Mouse (Mus musculus) telencephalon, adult 2 months (tissue): ENCODE measurements around the gene Nhlrc1.

Source experiments
- DNase-seq: peaks from one replicate; pipeline ENCODE4 v3.0.0-alpha.2; 2011; ENCODE audit warnings: low read depth, low spot score

The Nhlrc1 gene

DNA sequence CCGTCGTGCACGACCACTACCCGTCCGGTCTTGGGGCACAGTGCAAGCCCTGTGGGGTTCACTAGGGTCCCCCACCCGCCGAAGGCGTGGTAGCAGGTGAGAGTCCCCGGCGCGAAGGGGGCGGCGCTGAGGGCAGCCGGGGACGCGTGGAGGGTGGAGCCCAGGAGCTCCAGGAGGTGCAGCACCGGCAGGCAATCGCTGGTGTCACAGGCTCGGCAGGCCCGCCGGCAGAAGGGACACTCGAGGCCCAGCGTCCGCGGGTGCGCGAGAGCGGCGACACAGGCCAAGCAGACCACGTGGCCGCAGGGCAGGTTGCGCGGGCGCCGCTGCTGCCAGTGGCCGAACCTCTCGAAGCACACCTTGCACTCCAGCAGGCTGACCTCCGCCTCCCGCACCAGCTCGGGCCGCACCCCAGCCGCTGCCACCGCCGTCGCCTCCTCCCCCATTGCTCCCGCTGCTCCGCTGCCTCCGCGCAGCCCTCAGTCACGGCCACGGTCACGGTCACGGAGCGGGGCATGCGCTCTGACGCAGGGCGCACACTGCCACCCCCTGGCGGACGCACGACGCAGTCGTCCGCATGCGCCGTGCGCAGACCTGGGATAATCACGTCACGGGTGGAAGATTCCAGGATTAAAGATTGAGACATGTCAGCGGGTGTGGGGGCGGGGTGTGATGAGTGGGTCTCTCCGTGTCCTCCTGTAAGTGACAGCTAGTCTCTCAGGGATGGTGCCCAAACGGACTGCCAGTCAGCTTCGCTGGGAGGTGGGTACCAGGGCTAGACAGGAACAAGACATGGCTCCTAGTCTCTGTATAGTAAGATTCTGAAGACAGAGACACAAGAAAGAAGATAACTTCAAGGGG lies at the start of gene Nhlrc1:
Gene Nhlrc1 (minus strand): TSS at position 517 of the 861 bp plus-strand sequence.
- DNase-seq, result peak; percentile 53

DNA sequence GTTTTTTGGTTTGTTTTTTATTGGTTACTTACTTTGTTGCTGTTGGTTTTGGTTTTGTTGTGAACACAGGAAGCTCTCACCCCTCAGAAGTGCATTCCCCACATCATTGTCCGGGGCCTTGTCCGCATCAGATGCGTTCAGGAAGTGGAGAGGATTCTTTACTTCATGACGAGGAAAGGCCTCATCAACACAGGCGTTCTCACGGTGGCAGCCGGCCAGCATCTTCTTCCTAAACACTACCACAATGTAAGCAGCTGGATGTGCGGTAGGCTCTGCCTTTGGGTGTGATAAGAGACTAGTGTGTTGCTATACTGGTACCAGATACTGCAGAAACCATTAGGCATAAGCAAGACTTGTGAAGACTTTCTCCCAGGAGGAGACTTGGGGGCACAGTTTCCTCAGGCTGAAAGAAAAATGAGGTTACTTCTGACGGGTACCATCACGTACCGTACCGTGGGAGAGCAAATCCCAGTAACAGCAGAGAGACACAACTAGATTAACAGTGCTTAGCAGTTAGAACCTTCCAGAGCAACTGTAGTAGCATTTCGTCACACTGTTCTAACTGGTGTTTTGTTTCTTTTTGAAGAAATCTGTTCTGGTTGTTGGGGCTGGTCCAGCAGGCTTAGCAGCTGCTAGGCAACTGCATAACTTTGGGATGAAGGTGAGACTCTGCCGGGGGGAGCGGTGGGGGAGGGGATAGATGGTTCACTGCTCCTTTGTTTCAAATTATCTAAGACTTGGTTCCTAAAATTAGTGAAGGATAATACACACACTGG lies 49.5 kb upstream of the Nhlrc1 start:
- DNase-seq, result no peak

GRCm38 (mm10) chr13:47062756-47063155 lies 48.1 kb upstream of the Nhlrc1 start:
- DNase-seq, result no peak

- no peak for DNase-seq
These were observed 42.1 kb upstream of the Nhlrc1 start for GRCm38 (mm10) chr13:47056781-47057180.

DNA sequence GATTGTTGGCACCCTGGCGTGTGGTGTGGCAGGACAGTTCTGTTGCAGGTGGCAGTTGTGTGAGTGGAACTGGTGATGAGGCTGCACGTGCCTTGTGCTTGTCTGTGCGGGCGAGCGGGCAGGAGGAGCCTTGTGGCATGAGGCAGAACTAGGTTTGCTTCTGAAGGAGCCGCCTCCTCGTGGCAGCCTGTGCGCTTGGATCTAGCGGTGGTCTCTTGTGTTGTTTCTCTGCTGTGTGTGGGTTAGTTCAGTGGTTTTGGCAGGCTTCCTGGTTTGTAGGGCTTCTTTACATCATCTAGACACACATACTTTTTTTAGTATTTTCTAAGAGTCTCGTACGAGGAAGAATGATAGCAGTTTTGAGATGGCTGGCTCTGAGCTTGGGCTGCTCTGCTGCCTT lies 41.5 kb upstream of the Nhlrc1 start:
- DNase-seq, result peak; percentile 86

DNA sequence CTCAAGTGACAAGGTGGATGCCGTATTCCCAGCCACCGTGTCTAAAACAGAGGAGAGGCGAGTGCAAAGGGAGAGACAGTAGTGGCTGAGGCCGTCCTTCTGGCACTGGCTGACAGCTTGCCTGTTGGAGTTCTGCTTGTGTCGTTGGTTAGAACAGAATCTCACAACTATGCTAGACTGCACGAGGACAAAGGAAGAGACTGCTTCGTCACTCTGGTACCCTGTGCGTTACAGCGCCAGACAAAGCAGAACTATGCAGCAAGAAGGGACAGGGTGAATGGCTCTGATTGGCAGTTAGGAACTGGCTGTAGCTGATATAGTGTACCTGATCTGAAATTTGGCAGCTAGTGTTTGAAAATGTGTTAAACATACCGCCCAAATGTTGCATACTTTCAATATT lies 39.3 kb upstream of the Nhlrc1 start:
- DNase-seq, result no peak

GRCm38 (mm10) chr13:47050009-47050408 lies 35.4 kb upstream of the Nhlrc1 start:
- DNase-seq, result no peak

DNA sequence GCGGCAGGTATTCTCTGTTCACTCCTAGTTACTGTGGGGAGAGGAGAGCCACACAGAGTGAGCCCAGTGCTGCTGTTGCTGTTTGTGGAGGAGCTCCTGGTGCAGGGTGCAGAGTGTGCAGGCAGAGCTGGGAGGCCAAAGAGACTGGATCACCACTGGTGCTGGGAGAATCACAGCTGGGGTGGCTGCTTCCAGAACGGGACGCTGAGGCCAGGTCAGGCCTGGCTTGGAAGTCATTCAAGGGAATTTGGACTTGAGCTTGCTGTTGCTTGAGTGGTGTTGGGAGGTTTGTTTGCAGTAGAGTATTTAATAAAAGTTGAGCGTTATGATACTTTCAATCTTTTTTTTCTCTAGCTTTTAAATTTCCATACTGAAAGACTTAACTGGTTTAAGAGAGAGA lies 33.3 kb upstream of the Nhlrc1 start:
- no peak for DNase-seq

- no peak for DNase-seq
These were observed 29.9 kb upstream of the Nhlrc1 start, which contains the start of gene Tpmt for GRCm38 (mm10) chr13:47044617-47044947. TSS of gene Tpmt (minus strand) at chr13:47044737.

GRCm38 (mm10) chr13:47043833-47044616 lies 29.4 kb upstream of the Nhlrc1 start:
- no peak for DNase-seq

DNA sequence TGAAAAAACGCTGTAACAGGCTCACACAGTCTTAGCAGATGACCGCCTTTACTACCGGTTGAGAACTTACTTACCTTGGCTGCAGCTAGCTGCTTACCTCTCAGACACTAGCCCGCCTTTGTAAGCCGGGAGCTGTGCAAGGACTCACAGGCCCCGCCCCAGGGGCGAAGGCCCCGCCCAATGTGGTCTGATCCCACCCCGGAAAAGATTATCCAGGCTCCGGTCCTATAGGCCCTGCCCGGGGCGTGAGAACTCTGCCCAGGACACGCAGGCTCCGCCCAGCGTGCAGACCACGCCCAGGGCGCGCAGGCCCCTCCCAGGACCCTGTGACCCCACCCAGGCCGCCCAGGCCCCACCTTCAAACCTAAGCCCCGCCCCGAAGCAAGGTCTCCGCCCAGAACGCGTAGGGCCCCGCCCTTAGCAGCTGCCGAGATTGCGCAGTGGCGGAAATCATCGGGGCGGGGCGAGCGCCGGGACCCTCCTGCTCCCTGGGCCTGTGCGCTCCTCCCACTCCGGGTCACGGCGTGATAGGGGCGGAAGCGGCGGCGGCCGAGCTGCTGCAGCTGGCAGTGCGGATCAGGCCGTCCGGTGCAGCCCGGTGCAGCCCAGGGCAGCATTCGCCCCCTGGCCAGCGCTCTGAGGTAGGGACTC lies 28.5 kb upstream of the Nhlrc1 start, which contains the start of gene Kdm1b:
Gene Kdm1b (plus strand): TSS at position 470 of the 651 bp plus-strand sequence.
- DNase-seq, result peak; percentile 94

GRCm38 (mm10) chr13:47042024-47042633 lies 27.5 kb upstream of the Nhlrc1 start:
- DNase-seq, result no peak

- no peak for DNase-seq
These were observed 25.4 kb upstream of the Nhlrc1 start for GRCm38 (mm10) chr13:47040061-47040460.

DNA sequence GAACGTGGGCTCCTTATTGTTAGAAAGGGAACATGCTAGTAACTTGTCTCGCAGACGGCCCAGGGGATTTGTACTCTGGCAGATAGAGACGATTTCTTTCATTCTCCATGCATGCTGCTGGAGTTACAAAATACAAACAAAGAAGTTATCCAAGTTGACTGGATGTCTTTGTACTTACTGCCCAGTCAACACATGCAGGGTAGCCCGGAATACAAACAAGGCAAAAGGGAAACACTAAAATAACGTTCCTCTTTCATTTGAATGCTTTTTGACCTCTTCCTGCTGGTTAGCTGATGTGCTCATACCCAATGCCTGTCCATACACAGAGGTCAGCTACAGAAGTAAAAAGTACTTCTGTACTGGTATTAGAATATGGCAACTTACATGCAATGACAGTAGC lies 23.3 kb upstream of the Nhlrc1 start:
- no peak for DNase-seq

DNA sequence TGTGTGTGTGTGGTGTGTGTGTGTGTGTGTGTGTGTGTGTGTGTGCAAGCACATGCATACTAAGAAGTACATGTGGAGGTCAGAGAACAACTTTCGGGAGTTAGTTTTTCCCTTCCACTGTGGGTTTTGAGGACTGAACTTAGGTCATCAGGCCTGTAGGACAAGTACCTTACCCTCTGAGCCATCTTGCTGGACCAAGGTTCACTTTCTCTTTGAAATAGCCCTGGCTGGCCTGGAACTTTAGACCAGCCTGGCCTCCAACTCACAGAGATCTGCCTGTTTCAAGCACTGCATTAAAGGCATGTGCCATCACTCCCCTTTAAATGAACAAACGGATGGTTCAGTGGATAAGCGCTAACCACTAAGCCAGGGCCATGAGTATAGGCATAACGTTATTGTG lies 19.0 kb upstream of the Nhlrc1 start:
- no peak for DNase-seq

- DNase-seq, result no peak
These were observed 15.9 kb upstream of the Nhlrc1 start for GRCm38 (mm10) chr13:47030376-47031107.

DNA sequence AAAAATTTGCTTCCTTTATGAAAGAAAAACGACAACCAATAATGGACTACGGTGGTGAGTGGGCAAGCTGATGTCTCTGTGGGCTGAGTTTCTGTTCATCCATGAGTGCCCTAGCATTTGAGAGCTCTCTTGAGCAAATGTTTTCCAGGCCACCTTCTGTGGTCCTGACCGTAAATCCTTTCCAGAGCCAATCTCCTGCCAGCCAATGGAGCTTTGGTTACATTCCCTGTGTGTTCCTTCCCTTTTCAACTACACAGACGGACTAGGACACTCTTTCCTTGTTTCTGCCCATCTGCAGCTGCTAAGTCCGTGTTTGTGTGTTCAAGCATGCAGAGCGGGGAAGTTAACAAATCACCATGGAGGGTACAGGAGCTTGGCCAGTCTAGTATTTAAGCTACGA lies 6.1 kb upstream of the Nhlrc1 start:
- DNase-seq, result no peak

DNA sequence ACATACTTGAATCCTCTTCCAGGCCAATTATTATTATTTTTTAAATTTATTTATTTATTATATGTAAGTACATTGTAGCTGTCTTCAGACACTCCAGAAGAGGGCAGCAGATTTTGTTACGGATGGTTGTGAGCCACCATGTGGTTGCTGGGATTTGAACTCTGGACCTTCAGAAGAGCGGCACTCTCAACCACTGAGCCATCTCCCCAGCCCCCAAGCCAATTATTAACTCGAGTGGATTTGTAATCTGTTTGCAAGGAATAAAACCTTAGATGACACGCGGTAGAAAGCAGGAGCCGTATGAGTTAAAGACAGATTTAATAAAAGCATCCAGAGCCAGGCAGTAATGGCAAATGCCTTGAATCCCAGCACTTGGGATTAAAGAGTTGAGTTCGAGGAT lies 5.1 kb upstream of the Nhlrc1 start:
- DNase-seq, result no peak

GRCm38 (mm10) chr13:47017259-47017658 lies 2.6 kb upstream of the Nhlrc1 start:
- DNase-seq, result peak; percentile 27

GRCm38 (mm10) chr13:47015195-47015501 lies 498 bp upstream of the Nhlrc1 start:
- DNase-seq, result no peak

- no peak for DNase-seq
These were observed 910 bp downstream of the Nhlrc1 start for GRCm38 (mm10) chr13:47013740-47014139.
